Mouse (Mus musculus) G1E (cell line): ENCODE results near the gene Pld5. TPM values are rescaled to one million over a fixed set of nuclear protein-coding genes. Genes with fewer than 3 reads are reported as not detected.

Experiments
- ATAC-seq: 2 replicates; pipeline ENCODE4 v1.8.0; 2016; ENCODE audit warnings: mild to moderate bottlenecking; ENCODE audit not compliant: insufficient number of reproducible peaks, poor library complexity, low FRiP score, severe bottlenecking; ENCODE audit errors: extremely low read depth
- DNase-seq: peaks from one replicate; pipeline ENCODE4 v3.0.0; 2012; ENCODE audit warnings: low spot score
- H3K27me3 ChIP-seq: 2 replicates; pipeline ENCODE4 v1.6.1; 2012; ENCODE audit warnings: mild to moderate bottlenecking, low read length, inconsistent platforms; ENCODE audit not compliant: insufficient read depth
- H3K36me3 ChIP-seq: replicated peaks from 2 replicates; pipeline ENCODE3; 2012; ENCODE audit warnings: mild to moderate bottlenecking, inconsistent platforms
- H3K4me1 ChIP-seq: 2 replicates; pipeline ENCODE4 v1.6.1; 2012; ENCODE audit warnings: low read depth, low read length, inconsistent platforms, mixed read lengths; ENCODE audit not compliant: insufficient read depth
- H3K4me3 ChIP-seq: 2 replicates; pipeline ENCODE4 v1.5.1; 2012; ENCODE audit warnings: low read depth, mild to moderate bottlenecking, inconsistent platforms, low read length, moderate library complexity, mixed read lengths
- H3K9me3 ChIP-seq: replicated peaks from 2 replicates; pipeline ENCODE4 v1.6.1; 2012; ENCODE audit warnings: inconsistent platforms
- CTCF ChIP-seq: IDR thresholded peaks from 2 replicates; pipeline ENCODE4 v1.5.1; 2012; ENCODE audit warnings: low read depth, low read length, inconsistent platforms, mixed read lengths
- GATA1 ChIP-seq: IDR thresholded peaks from 2 replicates; pipeline ENCODE4 v1.6.1; 2012; ENCODE audit warnings: borderline replicate concordance, low read length, inconsistent platforms, mixed read lengths
- GATA2 ChIP-seq: IDR thresholded peaks from 2 replicates; pipeline ENCODE4 v1.6.1; 2012; ENCODE audit warnings: low read depth, low read length, inconsistent platforms, borderline replicate concordance
- POLR2AphosphoS5 ChIP-seq: IDR thresholded peaks from 2 replicates; pipeline ENCODE4 v1.6.1; 2012; ENCODE audit warnings: low read depth, low read length, inconsistent platforms; ENCODE audit not compliant: insufficient replicate concordance
- TAL1 ChIP-seq: conservative IDR thresholded peaks from 2 replicates; pipeline ENCODE4 v1.6.1; 2012; ENCODE audit warnings: low read depth, low read length, inconsistent platforms, mixed read lengths
- polyA plus RNA-seq: library from polyadenylated mRNA; stranded (reverse); fragments of >175 nt; gene quantifications from 2 replicates; pipeline ENCODE4 v1.2.3, GENCODE M21; 2012
- total RNA-seq, 2 experiments: library from RNA; stranded (forward) in 1 of 2; stranded (reverse) in 1 of 2; fragments of 200-1000 nt in 1 of 2; fragments of >200 nt in 1 of 2; fragmentation: Nextera tagmentation in 1 of 2; gene quantifications; 2 replicates each; pipeline ENCODE4 v1.2.3; 2014 to 2017

Pld5 gene
- total and polyA plus RNA-seq, 3 experiments = 0.16 TPM; not detected in 2

- Histone ChIP-seq H3K9me3 (peaks cover 27% of the 10 kb centered on the region), H3K4me1 (no peaks in the 10 kb centered on the region), H3K4me3 (no peak overlapping the region), H3K36me3 (no peaks in the 10 kb centered on the region), H3K27me3 (no peaks in the 10 kb centered on the region)
- DNase-seq (no peak), ATAC-seq (no peak)
- TF ChIP-seq GATA2 = no peak
- TF ChIP-seq POLR2AphosphoS5 = no peak
- TF ChIP-seq CTCF = no peak
- no peak for TF ChIP-seq GATA1
- TF ChIP-seq TAL1 = no peak
These were observed 80.4 kb downstream of the Pld5 start for GRCm38 (mm10) chr1:176194727-176195126.

- no peak overlapping the region for H3K4me3 ChIP-seq
- TF ChIP-seq CTCF (no peak), TAL1 (no peak), POLR2AphosphoS5 (no peak), GATA2 (no peak), GATA1 (no peak)
- ATAC-seq (no peak), DNase-seq (no peak)
- H3K36me3 ChIP-seq = no peaks in the 10 kb centered on the region
- H3K9me3 ChIP-seq = peaks cover 18% of the 10 kb centered on the region
- H3K4me1 ChIP-seq = no peaks in the 10 kb centered on the region
- H3K27me3 ChIP-seq = no peaks in the 10 kb centered on the region
These were observed 91.1 kb downstream of the Pld5 start for GRCm38 (mm10) chr1:176183991-176184390.

- Histone ChIP-seq H3K4me1 (no peaks in the 10 kb centered on the region), H3K36me3 (no peaks in the 10 kb centered on the region), H3K4me3 (no peak overlapping the region), H3K9me3 (peaks cover 15% of the 10 kb centered on the region), H3K27me3 (no peaks in the 10 kb centered on the region)
- ATAC-seq (no peak), DNase-seq (no peak)
- TF ChIP-seq GATA2 (no peak), POLR2AphosphoS5 (no peak), GATA1 (no peak), TAL1 (no peak), CTCF (no peak)
These were observed 100.1 kb downstream of the Pld5 start for GRCm38 (mm10) chr1:176174971-176175370.

GRCm38 (mm10) chr1:176167784-176168183 lies 107.3 kb downstream of the Pld5 start:
- Histone ChIP-seq H3K4me3 (no peak overlapping the region), H3K9me3 (peaks cover 19% of the 10 kb centered on the region), H3K4me1 (no peaks in the 10 kb centered on the region), H3K36me3 (no peaks in the 10 kb centered on the region), H3K27me3 (no peaks in the 10 kb centered on the region)
- ATAC-seq (no peak), DNase-seq (no peak)
- TF ChIP-seq GATA2 (no peak), TAL1 (no peak), GATA1 (no peak), POLR2AphosphoS5 (no peak), CTCF (no peak)

GRCm38 (mm10) chr1:176167114-176167513 lies 108.0 kb downstream of the Pld5 start:
- Histone ChIP-seq H3K9me3 (peaks cover 19% of the 10 kb centered on the region), H3K36me3 (no peaks in the 10 kb centered on the region), H3K27me3 (no peaks in the 10 kb centered on the region), H3K4me3 (no peak overlapping the region), H3K4me1 (no peaks in the 10 kb centered on the region)
- ATAC-seq = no peak
- no peak for DNase-seq
- TF ChIP-seq GATA1 (no peak), CTCF (no peak), TAL1 (no peak), GATA2 (no peak), POLR2AphosphoS5 (no peak)

- H3K4me3 ChIP-seq = no peak overlapping the region
- no peak for TF ChIP-seq POLR2AphosphoS5
- no peak for TF ChIP-seq TAL1
- no peaks in the 10 kb centered on the region for H3K36me3 ChIP-seq
- H3K4me1 ChIP-seq = no peaks in the 10 kb centered on the region
- no peaks in the 10 kb centered on the region for H3K27me3 ChIP-seq
- ATAC-seq = no peak
- no peak for DNase-seq
- peaks cover 3% of the 10 kb centered on the region; the same call in 1 of the 2 replicates for H3K9me3 ChIP-seq
These were observed 129.8 kb downstream of the Pld5 start for GRCm38 (mm10) chr1:176145306-176145705.

- DNase-seq (no peak), ATAC-seq (no peak)
- H3K27me3 ChIP-seq = no peaks in the 10 kb centered on the region
- H3K4me1 ChIP-seq = no peaks in the 10 kb centered on the region
- no peaks in the 10 kb centered on the region for H3K36me3 ChIP-seq
- H3K4me3 ChIP-seq = no peak overlapping the region
- peaks cover 11% of the 10 kb centered on the region for H3K9me3 ChIP-seq
- no peak for TF ChIP-seq POLR2AphosphoS5
- TF ChIP-seq GATA2 = no peak
- no peak for TF ChIP-seq TAL1
- no peak for TF ChIP-seq CTCF
These were observed 140.7 kb downstream of the Pld5 start for GRCm38 (mm10) chr1:176134379-176134778.

GRCm38 (mm10) chr1:176125771-176126170 lies 149.3 kb downstream of the Pld5 start:
- peaks cover 5% of the 10 kb centered on the region for H3K9me3 ChIP-seq
- H3K36me3 ChIP-seq = no peaks in the 10 kb centered on the region
- H3K4me1 ChIP-seq = no peaks in the 10 kb centered on the region
- no peaks in the 10 kb centered on the region for H3K27me3 ChIP-seq
- DNase-seq (no peak), ATAC-seq (no peak)
- no peak for TF ChIP-seq POLR2AphosphoS5
- no peak for TF ChIP-seq TAL1
- H3K4me3 ChIP-seq = no peak overlapping the region
